Mouse (Mus musculus) olfactory bulb, adult 2 months (tissue): ENCODE measurements around the gene App. TPM values are rescaled to one million over a fixed set of nuclear protein-coding genes. Genes with fewer than 3 reads are reported as not detected.
A peak's percentile ranks its signal among the peaks of the same experiment; 100 is the strongest.

ENCODE experiments used
- H3K27ac ChIP-seq: fragments of 200-500 bp; 2 replicates; pipeline ENCODE4 v1.5.1; 2012; ENCODE audit warnings: low read depth, low read length; ENCODE audit not compliant: insufficient read depth
- H3K4me1 ChIP-seq: fragments of 200-500 bp; 2 replicates; pipeline ENCODE4 v1.6.1; 2012; ENCODE audit warnings: low read length; ENCODE audit not compliant: control insufficient read depth, insufficient read depth
- H3K4me3 ChIP-seq: fragments of 200-500 bp; 2 replicates; pipeline ENCODE4 v1.5.1; 2012; ENCODE audit warnings: mild to moderate bottlenecking, low read depth, low read length, moderate library complexity; ENCODE audit not compliant: insufficient read depth
- CTCF ChIP-seq: fragments of 200-500 bp; IDR thresholded peaks from 2 replicates; pipeline ENCODE4 v1.5.1; 2012; ENCODE audit warnings: low read depth, mild to moderate bottlenecking, low read length, moderate library complexity; ENCODE audit not compliant: insufficient read depth
- POLR2A ChIP-seq: fragments of 200-500 bp; IDR thresholded peaks from 2 replicates; pipeline ENCODE4 v1.6.1; 2012; ENCODE audit warnings: mild to moderate bottlenecking, low read depth, low read length, moderate library complexity; ENCODE audit not compliant: insufficient read depth
- WGBS: fragments of 180-500 bp; shearing (Covaris S2); methylation state at CpG from one replicate; pipeline ENCODE4 v1.1.7; 2018; 5-methylcytosine and 5-hydroxymethylcytosine counted together
- polyA plus RNA-seq: library from polyadenylated mRNA; stranded (reverse); fragments of >200 nt; gene quantifications from 2 replicates; pipeline ENCODE4 v1.2.4, GENCODE M21; 2012; ENCODE audit warnings: low replicate concordance; ENCODE audit not compliant: missing spikeins, insufficient read depth, insufficient read length

App gene
- polyA plus RNA-seq, 1 experiment, result 247 TPM

DNA sequence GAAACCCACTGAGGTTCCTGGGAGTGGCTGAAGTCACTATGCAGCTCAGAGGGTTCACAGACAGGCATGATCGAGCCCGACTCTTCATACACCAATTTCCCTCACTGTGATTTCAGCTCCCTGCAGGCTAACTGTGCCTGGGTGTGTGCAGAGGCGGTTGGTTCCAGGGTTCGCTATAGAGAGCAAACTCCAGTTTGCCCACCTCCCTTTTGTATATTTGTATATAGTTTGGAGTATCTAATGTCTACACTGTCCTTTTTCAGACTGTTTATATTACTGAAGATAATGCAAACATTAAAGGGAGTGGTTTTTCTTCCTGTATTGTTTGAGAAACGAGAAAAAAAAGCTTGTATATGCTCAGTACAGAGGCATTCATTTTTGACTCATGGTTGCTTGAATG lies 139.8 kb downstream of the App start:
- TF ChIP-seq POLR2A, result no peak
- no peak for TF ChIP-seq CTCF
- Histone ChIP-seq H3K4me3 (no peak overlapping the region), H3K27ac (no peak overlapping the region), H3K4me1 (peaks cover 7% of the 10 kb centered on the region; the same call in 1 of the 2 replicates)
- WGBS, result 86% methylated on average over 5 of the region's 5 CpGs

DNA sequence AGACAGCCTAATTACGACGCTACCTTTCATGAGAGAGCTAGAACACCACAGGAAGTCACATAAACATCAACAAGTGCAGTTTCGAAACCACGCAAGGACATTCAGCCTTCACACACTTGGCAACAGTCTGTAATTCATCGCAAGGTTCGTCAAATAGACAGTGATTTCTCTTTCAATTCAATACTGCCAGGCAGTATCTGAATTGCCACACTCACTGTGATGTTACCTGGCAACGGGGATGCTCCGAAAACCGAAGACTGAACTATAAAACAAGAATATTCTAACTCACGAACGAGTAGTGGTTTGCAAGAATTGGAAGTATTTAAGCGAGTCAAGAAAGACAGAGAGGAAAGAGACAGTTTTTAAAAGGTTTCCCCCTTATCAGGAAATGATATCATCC lies 142.8 kb downstream of the App start:
- 73% methylated on average over 12 of the region's 12 CpGs for WGBS
- H3K4me3 ChIP-seq, result no peak overlapping the region
- TF ChIP-seq POLR2A (no peak), CTCF (no peak)
- no peaks in the 10 kb centered on the region for H3K4me1 ChIP-seq
- no peak overlapping the region for H3K27ac ChIP-seq

DNA sequence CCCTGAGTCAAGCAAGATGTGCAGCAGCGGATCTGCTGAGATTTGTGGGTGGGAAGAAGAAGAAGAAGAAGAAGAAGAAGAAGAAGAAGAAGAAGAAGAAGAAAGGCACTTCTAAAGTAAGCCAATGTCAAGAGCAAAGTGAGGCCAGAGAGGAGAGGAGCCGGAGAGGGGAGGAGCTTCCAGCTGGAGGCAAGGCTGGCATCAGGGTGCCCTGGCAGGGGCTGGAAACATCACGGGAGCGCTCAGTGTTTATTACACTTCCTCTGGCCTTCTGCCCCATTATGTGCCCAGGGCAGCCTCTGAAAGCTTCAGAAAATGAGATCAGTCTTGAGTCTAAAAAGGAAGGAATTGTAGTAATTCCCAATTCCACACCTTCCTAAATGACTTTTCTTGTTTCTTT lies 145.2 kb downstream of the App start:
- H3K4me1 ChIP-seq, result no peaks in the 10 kb centered on the region
- 61% methylated on average over 4 of the region's 4 CpGs for WGBS
- H3K27ac ChIP-seq, result no peak overlapping the region
- H3K4me3 ChIP-seq, result no peak overlapping the region
- TF ChIP-seq CTCF, result no peak
- TF ChIP-seq POLR2A, result no peak

DNA sequence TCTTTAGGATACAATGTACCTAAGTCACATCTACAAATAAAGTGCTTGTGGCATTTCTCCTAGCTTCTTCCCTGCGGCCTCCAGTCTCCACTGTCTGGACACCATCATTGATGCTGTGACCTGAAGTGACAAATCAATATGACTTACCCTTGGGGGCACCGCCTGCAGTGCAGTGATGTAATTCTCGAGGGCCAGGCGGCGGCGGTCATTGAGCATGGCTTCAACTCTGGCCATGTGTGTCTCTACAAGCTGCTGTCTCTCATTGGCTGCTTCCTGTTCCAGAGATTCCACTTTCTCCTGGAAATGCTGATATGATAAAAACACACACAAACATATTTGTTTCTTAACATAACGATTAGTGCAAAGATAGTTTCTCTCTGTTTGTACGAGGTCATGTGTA lies 148.9 kb downstream of the App start:
- H3K27ac ChIP-seq, result no peak overlapping the region
- H3K4me3 ChIP-seq, result no peak overlapping the region
- H3K4me1 ChIP-seq, result peaks cover 3% of the 10 kb centered on the region
- TF ChIP-seq POLR2A (no peak), CTCF (no peak)
- 98% methylated on average over 8 of the region's 8 CpGs for WGBS

DNA sequence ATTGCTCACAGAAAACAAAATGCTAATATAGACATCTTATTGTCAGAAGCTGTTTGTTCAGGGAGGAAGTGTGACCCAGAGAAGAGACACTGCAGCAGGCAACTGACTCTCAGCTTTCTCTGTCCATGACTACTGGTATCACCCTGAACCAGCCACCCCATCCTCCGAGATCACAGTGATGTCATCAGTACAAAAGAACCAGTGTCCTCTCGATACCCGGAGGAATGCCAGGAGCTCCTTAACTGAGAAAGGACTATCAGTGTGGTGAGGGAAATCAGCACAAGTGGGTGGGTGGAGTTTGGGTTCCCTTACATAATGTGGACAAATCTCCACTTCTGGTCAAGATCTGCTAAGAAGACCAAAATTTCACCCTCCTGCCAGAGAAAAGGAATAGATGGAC lies 150.5 kb downstream of the App start:
- Histone ChIP-seq H3K4me3 (no peak overlapping the region), H3K27ac (peak overlapping the region; percentile 51), H3K4me1 (peaks cover 3% of the 10 kb centered on the region)
- TF ChIP-seq CTCF (no peak), POLR2A (no peak)
- 82% methylated on average over 3 of the region's 3 CpGs for WGBS

DNA sequence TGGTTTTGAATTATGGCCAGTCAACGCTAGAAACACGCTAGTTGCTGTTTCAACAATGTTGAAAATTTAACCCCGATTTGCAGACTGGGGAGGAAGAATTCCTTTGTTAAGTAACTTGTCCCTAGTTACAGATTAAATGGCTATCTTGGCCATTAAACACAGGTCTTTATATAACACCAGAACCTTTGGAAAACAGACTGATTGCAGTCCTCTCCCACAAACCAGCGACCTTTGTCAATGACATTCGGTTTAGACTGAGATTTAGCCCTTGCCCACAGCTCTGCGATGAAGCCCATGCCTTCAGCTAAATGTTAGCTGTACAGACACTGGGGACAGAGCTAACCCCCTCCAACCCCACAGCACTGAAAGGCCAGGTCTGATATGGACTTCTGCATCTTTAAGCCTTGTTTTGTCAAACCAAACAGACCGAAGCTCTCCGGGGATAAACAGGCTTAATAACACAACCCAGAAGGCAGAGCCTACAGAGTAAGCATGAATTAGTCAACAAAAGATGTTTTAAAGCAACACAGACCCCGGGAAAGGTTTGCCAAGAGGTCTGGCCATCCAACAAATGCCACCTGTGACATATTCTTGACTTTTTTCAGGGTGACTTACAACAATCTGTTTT lies 152.8 kb downstream of the App start:
- Histone ChIP-seq H3K4me3 (no peak overlapping the region), H3K27ac (peak overlapping the region; percentile 16; the same call in 1 of the 2 replicates), H3K4me1 (peaks cover 5% of the 10 kb centered on the region)
- TF ChIP-seq POLR2A (no peak), CTCF (no peak)
- WGBS, result 67% methylated on average over 9 of the region's 9 CpGs

DNA sequence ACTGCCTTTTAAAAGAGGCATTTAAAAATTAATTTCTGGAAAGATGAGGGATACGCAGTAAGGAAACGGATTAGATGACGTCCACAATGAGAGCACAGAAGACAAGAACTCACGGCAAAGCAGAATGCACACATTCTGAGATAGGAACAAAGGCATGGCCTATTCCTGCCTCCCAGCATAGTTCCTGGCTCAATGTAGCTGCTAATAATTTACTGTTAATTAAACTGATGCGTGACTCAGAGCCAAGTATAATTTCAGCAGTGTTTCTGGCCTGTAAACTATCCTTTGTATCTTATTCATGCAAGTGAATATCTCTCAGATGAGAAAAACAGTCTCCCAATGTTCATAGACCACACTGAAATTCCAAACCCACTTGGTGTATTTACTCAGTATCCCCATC lies 154.3 kb downstream of the App start:
- TF ChIP-seq CTCF, result no peak
- no peak for TF ChIP-seq POLR2A
- no peak overlapping the region for H3K4me3 ChIP-seq
- H3K4me1 ChIP-seq, result peaks cover 5% of the 10 kb centered on the region
- WGBS, result 28% methylated on average over 5 of the region's 5 CpGs
- peak overlapping the region; percentile 50; the same call in 1 of the 2 replicates for H3K27ac ChIP-seq

DNA sequence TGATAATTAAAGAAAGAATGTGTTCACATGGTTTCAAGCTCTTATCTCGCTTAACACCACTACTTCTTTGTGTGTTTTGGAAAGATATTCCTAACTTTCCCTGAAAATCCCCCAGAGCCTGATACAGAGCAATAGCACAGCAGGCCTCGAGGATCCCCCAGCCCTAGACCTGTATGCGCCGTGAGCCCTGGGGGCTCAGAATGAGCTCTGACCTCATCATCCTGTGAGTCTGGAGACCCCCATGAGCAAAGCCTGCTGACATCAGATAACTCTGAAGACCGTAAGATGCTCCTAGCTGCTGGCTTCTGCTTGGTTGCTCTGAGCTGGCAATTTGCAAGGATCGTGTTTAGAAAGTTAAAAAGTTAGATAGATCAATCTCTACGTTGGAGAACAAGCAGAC lies 155.7 kb downstream of the App start:
- 88% methylated on average over 7 of the region's 7 CpGs for WGBS
- no peak overlapping the region for H3K4me3 ChIP-seq
- H3K27ac ChIP-seq, result no peak overlapping the region
- TF ChIP-seq CTCF (no peak), POLR2A (no peak)
- peaks cover 5% of the 10 kb centered on the region for H3K4me1 ChIP-seq

DNA sequence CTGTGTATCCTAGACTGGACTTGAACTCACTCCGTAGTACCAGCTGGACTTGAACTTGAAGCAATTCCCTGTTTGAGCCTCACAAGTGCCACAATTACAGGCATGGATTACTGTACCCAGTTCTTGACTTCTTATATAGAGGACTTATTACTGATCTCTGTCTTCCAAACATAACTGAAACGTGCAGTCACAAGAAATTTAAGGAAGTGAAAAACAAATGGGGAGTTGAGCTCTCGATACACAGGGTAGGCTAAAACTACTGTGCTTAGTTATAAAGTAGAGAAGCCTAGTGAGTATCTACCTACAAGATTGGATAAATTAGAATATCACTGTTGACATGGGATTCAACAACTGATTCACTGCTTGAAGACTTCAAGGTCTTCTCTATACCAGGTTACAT lies 160.9 kb downstream of the App start:
- Histone ChIP-seq H3K4me3 (no peak overlapping the region), H3K4me1 (no peaks in the 10 kb centered on the region), H3K27ac (no peak overlapping the region)
- no peak for TF ChIP-seq CTCF
- no peak for TF ChIP-seq POLR2A
- 94% methylated on average over 3 of the region's 3 CpGs for WGBS

DNA sequence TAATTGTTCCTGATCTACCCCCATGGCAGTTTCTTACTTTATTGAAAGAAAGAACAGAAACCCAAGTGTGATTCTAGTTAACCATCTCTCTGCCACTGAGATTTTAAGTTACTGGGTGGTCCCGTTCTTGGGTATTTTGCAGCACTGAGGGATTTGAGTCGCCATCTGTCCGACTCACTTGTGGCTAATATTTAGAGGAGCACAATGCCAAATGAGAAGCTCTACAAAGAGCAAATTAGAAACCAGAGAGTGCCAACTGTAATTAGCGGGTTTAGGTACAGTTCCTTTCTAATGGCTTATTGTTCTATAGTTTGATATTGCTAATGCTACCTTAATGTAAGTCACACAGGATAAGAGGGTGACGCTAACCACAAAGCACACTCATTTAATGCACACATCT lies 161.4 kb downstream of the App start:
- Histone ChIP-seq H3K4me3 (no peak overlapping the region), H3K4me1 (no peaks in the 10 kb centered on the region), H3K27ac (no peak overlapping the region)
- 65% methylated on average over 5 of the region's 5 CpGs for WGBS
- TF ChIP-seq CTCF (no peak), POLR2A (no peak)
